Mouse (Mus musculus) lung, embryonic 14.5 days (tissue): ENCODE measurements at regions not wholly inside any gene's neighbourhood (a gene's known extent, or its start where the extent isn't known, plus 50 kb on each side); places are given as distances from the start of the nearest gene placed in this dataset.
"Not testable (repeated sequence)": the region's sequence is repeated elsewhere in the genome, so short reads cannot be mapped to it uniquely, and the experiment has no call there.

Experiments
- ATAC-seq: fragments of 200-750 bp; cut with Nextera tagmentation; 2 replicates; pipeline ENCODE4 v1.8.0; 2017; ENCODE audit warnings: mild to moderate bottlenecking, moderate TSS enrichment, moderate library complexity; ENCODE audit not compliant: insufficient read depth
- DNase-seq: peaks from one replicate; pipeline ENCODE4 v3.0.0-alpha.2; 2015
- H3K27ac ChIP-seq: fragments of 300-500 bp; sonication (generic); 2 replicates; pipeline ENCODE4 v1.5.1; 2014; ENCODE audit warnings: low read depth, mild to moderate bottlenecking, moderate library complexity
- H3K27me3 ChIP-seq: fragments of 300-500 bp; sonication (generic); 2 replicates; pipeline ENCODE4 v1.6.1; 2014; ENCODE audit warnings: low read length, control low read depth; ENCODE audit not compliant: insufficient read depth
- H3K36me3 ChIP-seq: fragments of 300-500 bp; sonication (generic); 2 replicates; pipeline ENCODE4 v1.6.1; 2014; ENCODE audit warnings: control low read depth; ENCODE audit not compliant: insufficient read depth
- H3K4me1 ChIP-seq: fragments of 300-500 bp; sonication (generic); 2 replicates; pipeline ENCODE4 v1.6.1; 2014; ENCODE audit warnings: antibody characterized with exemption, control low read depth; ENCODE audit not compliant: insufficient read depth
- H3K4me2 ChIP-seq: fragments of 300-500 bp; sonication (generic); 2 replicates; pipeline ENCODE4 v1.6.1; 2014; ENCODE audit warnings: mild to moderate bottlenecking
- H3K4me3 ChIP-seq: fragments of 300-500 bp; sonication (generic); 2 replicates; pipeline ENCODE4 v1.5.1; 2014; ENCODE audit warnings: low read depth, low read length
- H3K9ac ChIP-seq: fragments of 300-500 bp; sonication (generic); 2 replicates; pipeline ENCODE4 v1.6.1; 2014
- H3K9me3 ChIP-seq: fragments of 300-500 bp; sonication (generic); 2 replicates; pipeline ENCODE4 v1.6.1; 2016; ENCODE audit warnings: low read depth, low read length, control low read depth
- CTCF ChIP-seq: IDR thresholded peaks from 2 replicates; pipeline ENCODE4 v1.5.1; 2016; ENCODE audit warnings: antibody characterized with exemption, low read depth
- WGBS: fragments of 180-500 bp; shearing (Covaris S2); extraction: QIAGEN DNeasy Blood & Tissue Kit; methylation state at CpG from one replicate; pipeline ENCODE4 v1.1.7; 2014; 5-methylcytosine and 5-hydroxymethylcytosine counted together

GRCm38 (mm10) chr1:113431266-113431665 is 1566.5 kb upstream of the Dsel start:
- no peak for ATAC-seq
- Histone ChIP-seq H3K4me1 (no peaks in the 10 kb centered on the region), H3K36me3 (no peaks in the 10 kb centered on the region), H3K4me2 (no peak overlapping the region), H3K27me3 (no peaks in the 10 kb centered on the region), H3K27ac (no peak overlapping the region), H3K9ac (no peak overlapping the region), H3K9me3 (no peaks in the 10 kb centered on the region), H3K4me3 (no peak overlapping the region)
- TF ChIP-seq CTCF = no peak
- DNase-seq = no peak

- Histone ChIP-seq H3K4me1 (no peaks in the 10 kb centered on the region), H3K9ac (no peak overlapping the region), H3K27me3 (no peaks in the 10 kb centered on the region), H3K4me3 (no peak overlapping the region), H3K4me2 (no peak overlapping the region), H3K9me3 (no peaks in the 10 kb centered on the region), H3K36me3 (no peaks in the 10 kb centered on the region), H3K27ac (no peak overlapping the region)
- no peak for TF ChIP-seq CTCF
- ATAC-seq (no peak), DNase-seq (no peak)
- 72% methylated on average over 3 of the region's 3 CpGs for WGBS
These were observed 1548.1 kb upstream of the Dsel start for GRCm38 (mm10) chr1:113412858-113413257.

GRCm38 (mm10) chr1:113395267-113395824 is 1530.6 kb upstream of the Dsel start:
- TF ChIP-seq CTCF = no peak
- Histone ChIP-seq H3K27ac (no peak overlapping the region), H3K4me1 (no peaks in the 10 kb centered on the region), H3K4me3 (no peak overlapping the region), H3K27me3 (no peaks in the 10 kb centered on the region), H3K36me3 (no peaks in the 10 kb centered on the region), H3K9ac (no peak overlapping the region), H3K9me3 (no peaks in the 10 kb centered on the region), H3K4me2 (no peak overlapping the region)
- no peak for ATAC-seq
- 80% methylated on average over 6 of the region's 6 CpGs for WGBS
- DNase-seq = no peak

GRCm38 (mm10) chr1:113394326-113394725 is 1529.6 kb upstream of the Dsel start:
- H3K4me3 ChIP-seq, H3K9ac ChIP-seq, H3K36me3 ChIP-seq, DNase-seq, H3K27me3 ChIP-seq, H3K9me3 ChIP-seq, H3K27ac ChIP-seq, ATAC-seq, H3K4me1 ChIP-seq, H3K4me2 ChIP-seq: not testable (repeated sequence)
- 78% methylated on average over 3 of the region's 3 CpGs for WGBS

GRCm38 (mm10) chr1:113392962-113393361 is 1528.2 kb upstream of the Dsel start:
- Histone ChIP-seq H3K9me3 (no peaks in the 10 kb centered on the region), H3K4me1 (no peaks in the 10 kb centered on the region), H3K27ac (no peak overlapping the region), H3K9ac (no peak overlapping the region), H3K36me3 (no peaks in the 10 kb centered on the region), H3K4me2 (no peak overlapping the region), H3K27me3 (no peaks in the 10 kb centered on the region), H3K4me3 (no peak overlapping the region)
- no peak for ATAC-seq
- TF ChIP-seq CTCF = no peak
- DNase-seq = no peak

GRCm38 (mm10) chr1:113389920-113390319 is 1525.2 kb upstream of the Dsel start:
- no peak overlapping the region for H3K27ac ChIP-seq
- no peak overlapping the region for H3K4me2 ChIP-seq
- no peak for TF ChIP-seq CTCF
- H3K9ac ChIP-seq = no peak overlapping the region
- DNase-seq (no peak), ATAC-seq (no peak)
- H3K4me3 ChIP-seq = no peak overlapping the region
- no peaks in the 10 kb centered on the region for H3K4me1 ChIP-seq
- no peaks in the 10 kb centered on the region for H3K9me3 ChIP-seq
- no peaks in the 10 kb centered on the region for H3K27me3 ChIP-seq
- no peaks in the 10 kb centered on the region for H3K36me3 ChIP-seq
- 93% methylated on average over 2 of the region's 2 CpGs for WGBS

GRCm38 (mm10) chr1:113384888-113385430 is 1520.2 kb upstream of the Dsel start:
- Histone ChIP-seq H3K27me3 (no peaks in the 10 kb centered on the region), H3K36me3 (no peaks in the 10 kb centered on the region), H3K4me3 (no peak overlapping the region), H3K4me2 (no peak overlapping the region), H3K4me1 (no peaks in the 10 kb centered on the region), H3K9ac (no peak overlapping the region), H3K9me3 (no peaks in the 10 kb centered on the region), H3K27ac (no peak overlapping the region)
- 85% methylated on average over 6 of the region's 6 CpGs for WGBS
- TF ChIP-seq CTCF = no peak
- no peak for ATAC-seq
- DNase-seq = no peak

- Histone ChIP-seq H3K4me1 (no peaks in the 10 kb centered on the region), H3K4me2 (no peak overlapping the region), H3K27me3 (no peaks in the 10 kb centered on the region), H3K9ac (no peak overlapping the region), H3K4me3 (no peak overlapping the region), H3K9me3 (no peaks in the 10 kb centered on the region), H3K36me3 (no peaks in the 10 kb centered on the region), H3K27ac (no peak overlapping the region)
- ATAC-seq (no peak), DNase-seq (no peak)
- TF ChIP-seq CTCF = no peak
- 85% methylated on average over 2 of the region's 2 CpGs for WGBS
These were observed 1519.0 kb upstream of the Dsel start for GRCm38 (mm10) chr1:113383717-113384116.
